Mouse (Mus musculus) heart, adult 11 months (tissue): ENCODE data around the gene Nmrk1.

Source experiments
- DNase-seq: peaks from one replicate; pipeline ENCODE4 v3.0.0; 2022

Gene Nmrk1

GRCm38 (mm10) chr19:18631644-18632219, at the start of gene Nmrk1, which contains the start of gene Ostf1:
TSS of gene Nmrk1 (plus strand) at chr19:18631950.
TSS of gene Ostf1 (minus strand) at chr19:18631823.
- peak; percentile 100 for DNase-seq

GRCm38 (mm10) chr19:18582226-18582625, 49.5 kb upstream of the Nmrk1 start:
- DNase-seq, result peak; percentile 60

GRCm38 (mm10) chr19:18582887-18583286, 48.9 kb upstream of the Nmrk1 start:
- no peak for DNase-seq

GRCm38 (mm10) chr19:18583706-18584105, 48.0 kb upstream of the Nmrk1 start:
- peak; percentile 59 for DNase-seq

GRCm38 (mm10) chr19:18584621-18585020, 47.1 kb upstream of the Nmrk1 start:
- peak; percentile 80 for DNase-seq

GRCm38 (mm10) chr19:18587118-18587517, 44.6 kb upstream of the Nmrk1 start:
- DNase-seq, result peak; percentile 66

- DNase-seq, result peak; percentile 22
These were observed 43.5 kb upstream of the Nmrk1 start for GRCm38 (mm10) chr19:18588243-18588642.

GRCm38 (mm10) chr19:18588801-18589200, 42.9 kb upstream of the Nmrk1 start:
- peak; percentile 72 for DNase-seq

GRCm38 (mm10) chr19:18589276-18589675, 42.5 kb upstream of the Nmrk1 start:
- DNase-seq, result peak; percentile 61

- peak; percentile 50 for DNase-seq
These were observed 41.5 kb upstream of the Nmrk1 start for GRCm38 (mm10) chr19:18590234-18590633.

GRCm38 (mm10) chr19:18590942-18591354, 40.8 kb upstream of the Nmrk1 start:
- DNase-seq, result peak; percentile 92

GRCm38 (mm10) chr19:18592919-18593318, 38.8 kb upstream of the Nmrk1 start:
- no peak for DNase-seq

GRCm38 (mm10) chr19:18593722-18594121, 38.0 kb upstream of the Nmrk1 start:
- peak; percentile 88 for DNase-seq

- DNase-seq, result peak; percentile 64
These were observed 34.9 kb upstream of the Nmrk1 start for GRCm38 (mm10) chr19:18596876-18597275.

- peak; percentile 64 for DNase-seq
These were observed 34.0 kb upstream of the Nmrk1 start for GRCm38 (mm10) chr19:18597772-18598171.

GRCm38 (mm10) chr19:18598265-18598926, 33.4 kb upstream of the Nmrk1 start:
- no peak for DNase-seq

- no peak for DNase-seq
These were observed 32.7 kb upstream of the Nmrk1 start for GRCm38 (mm10) chr19:18599051-18599450.

GRCm38 (mm10) chr19:18599650-18600049, 32.1 kb upstream of the Nmrk1 start:
- DNase-seq, result no peak

- peak; percentile 51 for DNase-seq
These were observed 31.1 kb upstream of the Nmrk1 start for GRCm38 (mm10) chr19:18600611-18601010.

- no peak for DNase-seq
These were observed 28.7 kb upstream of the Nmrk1 start for GRCm38 (mm10) chr19:18603011-18603410.

GRCm38 (mm10) chr19:18607907-18608306, 23.8 kb upstream of the Nmrk1 start:
- DNase-seq, result no peak

- no peak for DNase-seq
These were observed 22.8 kb upstream of the Nmrk1 start for GRCm38 (mm10) chr19:18608975-18609374.

GRCm38 (mm10) chr19:18614337-18614736, 17.4 kb upstream of the Nmrk1 start:
- DNase-seq, result no peak

- DNase-seq, result peak; percentile 93
These were observed 16.0 kb upstream of the Nmrk1 start for GRCm38 (mm10) chr19:18615680-18616240.
